Mouse (Mus musculus) neural tube, embryonic 12.5 days (tissue): ENCODE data around the gene Dph1. TPM values are rescaled to one million over a fixed set of nuclear protein-coding genes. Genes with fewer than 3 reads are reported as not detected.

Experiments used
- ATAC-seq: fragments of 200-750 bp; cut with Nextera tagmentation; 2 replicates; pipeline ENCODE4 v1.8.0; 2017; ENCODE audit warnings: low read depth, mild to moderate bottlenecking, moderate TSS enrichment, moderate library complexity; ENCODE audit not compliant: low FRiP score
- H3K27ac ChIP-seq: fragments of 300-500 bp; sonication (generic); 2 replicates; pipeline ENCODE4 v1.5.1; 2016
- H3K27me3 ChIP-seq: fragments of 300-500 bp; sonication (generic); replicated peaks from 2 replicates; pipeline ENCODE4 v1.6.1; 2016; ENCODE audit warnings: mild to moderate bottlenecking
- H3K36me3 ChIP-seq: fragments of 300-500 bp; sonication (generic); 2 replicates; pipeline ENCODE4 v1.6.1; 2016; ENCODE audit warnings: mild to moderate bottlenecking
- H3K4me1 ChIP-seq: fragments of 300-500 bp; sonication (generic); 2 replicates; pipeline ENCODE4 v1.6.1; 2016
- H3K4me2 ChIP-seq: fragments of 300-500 bp; sonication (generic); replicated peaks from 2 replicates; pipeline ENCODE4 v1.6.1; 2016; ENCODE audit warnings: mild to moderate bottlenecking
- H3K4me3 ChIP-seq: fragments of 300-500 bp; sonication (generic); 2 replicates; pipeline ENCODE4 v1.5.1; 2016
- H3K9ac ChIP-seq: fragments of 300-500 bp; sonication (generic); 2 replicates; pipeline ENCODE4 v1.6.1; 2016; ENCODE audit warnings: mild to moderate bottlenecking
- H3K9me3 ChIP-seq: fragments of 300-500 bp; sonication (generic); 2 replicates; pipeline ENCODE4 v1.6.1; 2016; ENCODE audit warnings: mild to moderate bottlenecking
- whole genome bisulfite sequencing: fragments of 180-500 bp; shearing (Covaris S2); methylation state at CpG from one replicate; pipeline ENCODE4 v1.1.7; 2016; 5-methylcytosine and 5-hydroxymethylcytosine counted together
- polyA plus RNA-seq: library from polyadenylated mRNA; unstranded; fragments of >200 nt; fragmentation: Nextera tagmentation; extraction: Ambion mirVana; gene quantifications from 2 replicates; pipeline ENCODE4 v1.2.1, GENCODE M21; 2016

Gene Dph1
- polyA plus RNA-seq, 1 experiment from 2014 or later: 18.4 TPM

GRCm38 (mm10) chr11:75148332-75149035, 42.6 kb downstream of the Dph1 start:
- Histone ChIP-seq H3K27me3 (no peaks in the 10 kb centered on the region), H3K9ac (no peak overlapping the region), H3K4me3 (no peak overlapping the region), H3K36me3 (peaks cover 24% of the 10 kb centered on the region), H3K4me2 (peak overlapping the region; percentile 35), H3K27ac (peak overlapping the region; percentile 71), H3K9me3 (no peaks in the 10 kb centered on the region), H3K4me1 (peaks cover 24% of the 10 kb centered on the region)
- 91% methylated on average over 10 of the region's 11 CpGs for WGBS
- ATAC-seq: no peak

GRCm38 (mm10) chr11:75147846-75148168, 43.2 kb downstream of the Dph1 start:
- peaks cover 24% of the 10 kb centered on the region for H3K36me3 ChIP-seq

GRCm38 (mm10) chr11:75147106-75147845, 43.8 kb downstream of the Dph1 start:
- peak overlapping the region; percentile 35 for H3K4me2 ChIP-seq
- no peaks in the 10 kb centered on the region for H3K9me3 ChIP-seq
- peaks cover 24% of the 10 kb centered on the region for H3K4me1 ChIP-seq
- 32% methylated on average over 11 of the region's 11 CpGs for WGBS
- H3K36me3 ChIP-seq: peaks cover 28% of the 10 kb centered on the region
- ATAC-seq: peak; percentile 87
- H3K27me3 ChIP-seq: no peaks in the 10 kb centered on the region
- H3K9ac ChIP-seq: no peak overlapping the region
- H3K4me3 ChIP-seq: no peak overlapping the region
- peak overlapping the region; percentile 71 for H3K27ac ChIP-seq

More at GRCm38 (mm10) chr11:75147846-75148168, 43.2 kb downstream of the Dph1 start:
- Histone ChIP-seq H3K4me2 (peak overlapping the region; percentile 35), H3K9me3 (no peaks in the 10 kb centered on the region), H3K27ac (peak overlapping the region; percentile 71), H3K4me1 (peaks cover 24% of the 10 kb centered on the region), H3K27me3 (no peaks in the 10 kb centered on the region), H3K4me3 (no peak overlapping the region), H3K9ac (no peak overlapping the region)
- 40% methylated on average over 3 of the region's 3 CpGs for WGBS
- ATAC-seq: peak; percentile 85

- H3K4me3 ChIP-seq: no peak overlapping the region
- H3K36me3 ChIP-seq: peaks cover 28% of the 10 kb centered on the region
- no peaks in the 10 kb centered on the region for H3K27me3 ChIP-seq
- no peak overlapping the region for H3K9ac ChIP-seq
- H3K9me3 ChIP-seq: no peaks in the 10 kb centered on the region
- WGBS: 79% methylated on average over 2 of the region's 2 CpGs
- H3K27ac ChIP-seq: no peak overlapping the region
- H3K4me2 ChIP-seq: no peak overlapping the region
- peaks cover 24% of the 10 kb centered on the region for H3K4me1 ChIP-seq
- no peak for ATAC-seq
Measured at GRCm38 (mm10) chr11:75145841-75146240, 45.2 kb downstream of the Dph1 start.

GRCm38 (mm10) chr11:75142749-75143148, 48.3 kb downstream of the Dph1 start:
- Histone ChIP-seq H3K9me3 (no peaks in the 10 kb centered on the region), H3K27ac (no peak overlapping the region), H3K36me3 (peaks cover 21% of the 10 kb centered on the region), H3K4me1 (peaks cover 27% of the 10 kb centered on the region), H3K9ac (no peak overlapping the region), H3K27me3 (no peaks in the 10 kb centered on the region), H3K4me2 (no peak overlapping the region), H3K4me3 (no peak overlapping the region)
- ATAC-seq: no peak
- 94% methylated on average over 4 of the region's 4 CpGs for WGBS

- 70% methylated on average over 1 of the region's 1 CpGs for WGBS
- Histone ChIP-seq H3K4me2 (no peak overlapping the region), H3K36me3 (peaks cover 21% of the 10 kb centered on the region), H3K4me3 (no peak overlapping the region), H3K9ac (no peak overlapping the region), H3K4me1 (peaks cover 20% of the 10 kb centered on the region), H3K27me3 (no peaks in the 10 kb centered on the region), H3K27ac (no peak overlapping the region), H3K9me3 (no peaks in the 10 kb centered on the region)
- no peak for ATAC-seq
Measured at GRCm38 (mm10) chr11:75141913-75142312, 49.1 kb downstream of the Dph1 start.

GRCm38 (mm10) chr11:75141038-75141437, 50.0 kb downstream of the Dph1 start:
- H3K27ac ChIP-seq: no peak overlapping the region
- H3K36me3 ChIP-seq: peaks cover 21% of the 10 kb centered on the region
- H3K27me3 ChIP-seq: no peaks in the 10 kb centered on the region
- no peak for ATAC-seq
- no peak overlapping the region for H3K4me3 ChIP-seq
- H3K9ac ChIP-seq: no peak overlapping the region
- H3K9me3 ChIP-seq: no peaks in the 10 kb centered on the region
- 0 out of 2 replicates have a peak, but pooled peaks cover 19% of the 10 kb centered on the region for H3K4me1 ChIP-seq
- 71% methylated on average over 3 of the region's 3 CpGs for WGBS
- H3K4me2 ChIP-seq: no peak overlapping the region

- H3K9me3 ChIP-seq: no peaks in the 10 kb centered on the region
- H3K4me2 ChIP-seq: no peak overlapping the region
- H3K27ac ChIP-seq: no peak overlapping the region
- peaks cover 21% of the 10 kb centered on the region for H3K36me3 ChIP-seq
- no peak for ATAC-seq
- H3K4me1 ChIP-seq: 0 out of 2 replicates have a peak, but pooled peaks cover 19% of the 10 kb centered on the region
- H3K27me3 ChIP-seq: no peaks in the 10 kb centered on the region
- no peak overlapping the region for H3K4me3 ChIP-seq
- WGBS: 78% methylated on average over 5 of the region's 5 CpGs
- H3K9ac ChIP-seq: no peak overlapping the region
Measured at GRCm38 (mm10) chr11:75140431-75140830, 50.6 kb downstream of the Dph1 start.

GRCm38 (mm10) chr11:75139122-75139963, 51.7 kb downstream of the Dph1 start:
- H3K4me1 ChIP-seq: 0 out of 2 replicates have a peak, but pooled peaks cover 19% of the 10 kb centered on the region
- no peak for ATAC-seq

GRCm38 (mm10) chr11:75136666-75137398, 54.2 kb downstream of the Dph1 start:
- ATAC-seq: no peak
- no peaks in the 10 kb centered on the region for H3K9me3 ChIP-seq
- H3K27ac ChIP-seq: no peak overlapping the region
- H3K4me2 ChIP-seq: no peak overlapping the region
- peaks cover 28% of the 10 kb centered on the region; the same call in 1 of the 2 replicates for H3K4me1 ChIP-seq
- no peaks in the 10 kb centered on the region for H3K36me3 ChIP-seq
- no peak overlapping the region for H3K9ac ChIP-seq
- no peak overlapping the region for H3K4me3 ChIP-seq
- WGBS: 54% methylated on average over 5 of the region's 5 CpGs
- no peaks in the 10 kb centered on the region for H3K27me3 ChIP-seq

More at GRCm38 (mm10) chr11:75139122-75139963, 51.7 kb downstream of the Dph1 start:
- H3K27ac ChIP-seq: no peak overlapping the region
- no peak overlapping the region for H3K9ac ChIP-seq
- peaks cover 18% of the 10 kb centered on the region for H3K36me3 ChIP-seq
- H3K4me2 ChIP-seq: no peak overlapping the region
- no peaks in the 10 kb centered on the region for H3K27me3 ChIP-seq
- no peak overlapping the region for H3K4me3 ChIP-seq
- no peaks in the 10 kb centered on the region for H3K9me3 ChIP-seq
- 47% methylated on average over 11 of the region's 11 CpGs for WGBS

- WGBS: 92% methylated on average over 4 of the region's 4 CpGs
- H3K4me1 ChIP-seq: peaks cover 28% of the 10 kb centered on the region; the same call in 1 of the 2 replicates
Measured at GRCm38 (mm10) chr11:75135358-75135757, 55.7 kb downstream of the Dph1 start.

More at GRCm38 (mm10) chr11:75135358-75135757, 55.7 kb downstream of the Dph1 start:
- Histone ChIP-seq H3K9me3 (no peaks in the 10 kb centered on the region), H3K27me3 (no peaks in the 10 kb centered on the region), H3K4me3 (no peak overlapping the region), H3K27ac (no peak overlapping the region), H3K4me2 (no peak overlapping the region), H3K36me3 (no peaks in the 10 kb centered on the region), H3K9ac (no peak overlapping the region)
- no peak for ATAC-seq
